Mouse (Mus musculus): ENCODE measurements around the gene Rasal3. TPM values are rescaled to one million over a fixed set of nuclear protein-coding genes. Genes with fewer than 3 reads are reported as not detected.
A peak's percentile ranks its signal among the peaks of the same experiment; 100 is the strongest.

Gene Rasal3
- polyA plus RNA-seq, 1 experiment from 2014 or later = 2.2 TPM

GRCm38 (mm10) chr17:32355031-32355430, 48.4 kb downstream of the Rasal3 start:
- Histone ChIP-seq H3K27ac (ENCODE audit: low read depth) (no peak overlapping the region), H3K27me3 (replicated peaks; ENCODE audit: control insufficient read depth, insufficient read depth, low read length) (no peaks in the 10 kb centered on the region), H3K9ac (ENCODE audit: low read length) (no peak overlapping the region), H3K9me3 (ENCODE audit: control insufficient read depth, low read length) (no peaks in the 10 kb centered on the region), H3K4me3 (ENCODE audit: low read depth, low read length) (no peak overlapping the region), H3K4me1 (replicated peaks; ENCODE audit: control insufficient read depth, insufficient read depth, low read length) (no peaks in the 10 kb centered on the region), H3K36me3 (ENCODE audit: control insufficient read depth, insufficient read depth, low read length) (peaks cover 70% of the 10 kb centered on the region), H3K4me2 (ENCODE audit: low read length) (no peak overlapping the region)
- WGBS = 91% methylated on average over 6 of the region's 6 CpGs
- DNase-seq (ENCODE audit: low spot score) (peak; percentile 45), ATAC-seq (replicated peaks; ENCODE audit: low FRiP score, low TSS enrichment, low read depth) (no peak)

GRCm38 (mm10) chr17:32354211-32354610, 49.2 kb downstream of the Rasal3 start:
- peaks cover 4% of the 10 kb centered on the region for H3K4me1 ChIP-seq (replicated peaks; ENCODE audit: control insufficient read depth, insufficient read depth, low read length)
- no peak overlapping the region for H3K4me2 ChIP-seq (ENCODE audit: low read length)
- 75% methylated on average over 5 of the region's 5 CpGs for WGBS
- DNase-seq (ENCODE audit: low spot score) (peak; percentile 45), ATAC-seq (replicated peaks; ENCODE audit: low FRiP score, low TSS enrichment, low read depth) (no peak)
- H3K4me3 ChIP-seq (ENCODE audit: low read depth, low read length) = no peak overlapping the region
- H3K27ac ChIP-seq (ENCODE audit: low read depth) = no peak overlapping the region
- no peaks in the 10 kb centered on the region for H3K9me3 ChIP-seq (ENCODE audit: control insufficient read depth, low read length)
- H3K27me3 ChIP-seq (replicated peaks; ENCODE audit: control insufficient read depth, insufficient read depth, low read length) = no peaks in the 10 kb centered on the region
- H3K36me3 ChIP-seq (ENCODE audit: control insufficient read depth, insufficient read depth, low read length) = peaks cover 62% of the 10 kb centered on the region
- no peak overlapping the region for H3K9ac ChIP-seq (ENCODE audit: low read length)

- Histone ChIP-seq H3K9ac (ENCODE audit: low read length) (no peak overlapping the region), H3K9me3 (ENCODE audit: control insufficient read depth, low read length) (no peaks in the 10 kb centered on the region), H3K27ac (ENCODE audit: low read depth) (no peak overlapping the region), H3K4me3 (ENCODE audit: low read depth, low read length) (no peak overlapping the region), H3K36me3 (ENCODE audit: control insufficient read depth, insufficient read depth, low read length) (peaks cover 57% of the 10 kb centered on the region), H3K4me2 (ENCODE audit: low read length) (no peak overlapping the region), H3K27me3 (replicated peaks; ENCODE audit: control insufficient read depth, insufficient read depth, low read length) (no peaks in the 10 kb centered on the region), H3K4me1 (replicated peaks; ENCODE audit: control insufficient read depth, insufficient read depth, low read length) (peaks cover 9% of the 10 kb centered on the region)
- peak; percentile 44 for DNase-seq (ENCODE audit: low spot score)
- no peak for ATAC-seq (replicated peaks; ENCODE audit: low FRiP score, low TSS enrichment, low read depth)
- WGBS = 87% methylated on average over 4 of the region's 4 CpGs
Observed at GRCm38 (mm10) chr17:32353696-32354095, 49.7 kb downstream of the Rasal3 start.

GRCm38 (mm10) chr17:32351726-32352125, 51.7 kb downstream of the Rasal3 start:
- Histone ChIP-seq H3K27me3 (replicated peaks; ENCODE audit: control insufficient read depth, insufficient read depth, low read length) (no peaks in the 10 kb centered on the region), H3K9ac (ENCODE audit: low read length) (no peak overlapping the region), H3K4me3 (ENCODE audit: low read depth, low read length) (no peak overlapping the region), H3K36me3 (ENCODE audit: control insufficient read depth, insufficient read depth, low read length) (peaks cover 37% of the 10 kb centered on the region), H3K4me1 (replicated peaks; ENCODE audit: control insufficient read depth, insufficient read depth, low read length) (peaks cover 10% of the 10 kb centered on the region), H3K9me3 (ENCODE audit: control insufficient read depth, low read length) (no peaks in the 10 kb centered on the region), H3K27ac (ENCODE audit: low read depth) (no peak overlapping the region), H3K4me2 (ENCODE audit: low read length) (no peak overlapping the region)
- DNase-seq (ENCODE audit: low spot score) = no peak
- ATAC-seq (replicated peaks; ENCODE audit: low FRiP score, low TSS enrichment, low read depth) = no peak

GRCm38 (mm10) chr17:32351269-32351668, 52.1 kb downstream of the Rasal3 start:
- 79% methylated on average over 3 of the region's 3 CpGs for WGBS
- H3K27me3 ChIP-seq (replicated peaks; ENCODE audit: control insufficient read depth, insufficient read depth, low read length) = no peaks in the 10 kb centered on the region
- peaks cover 10% of the 10 kb centered on the region for H3K4me1 ChIP-seq (replicated peaks; ENCODE audit: control insufficient read depth, insufficient read depth, low read length)
- peak overlapping the region; percentile 63 for H3K4me2 ChIP-seq (ENCODE audit: low read length)
- H3K4me3 ChIP-seq (ENCODE audit: low read depth, low read length) = peak overlapping the region; percentile 96
- ATAC-seq (replicated peaks; ENCODE audit: low FRiP score, low TSS enrichment, low read depth) = no peak
- DNase-seq (ENCODE audit: low spot score) = no peak
- no peak overlapping the region for H3K27ac ChIP-seq (ENCODE audit: low read depth)
- peaks cover 33% of the 10 kb centered on the region for H3K36me3 ChIP-seq (ENCODE audit: control insufficient read depth, insufficient read depth, low read length)
- no peaks in the 10 kb centered on the region for H3K9me3 ChIP-seq (ENCODE audit: control insufficient read depth, low read length)
- H3K9ac ChIP-seq (ENCODE audit: low read length) = no peak overlapping the region

- DNase-seq (ENCODE audit: low spot score) (peak; percentile 95), ATAC-seq (replicated peaks; ENCODE audit: low FRiP score, low TSS enrichment, low read depth) (peak; percentile 96)
- H3K4me3 ChIP-seq (ENCODE audit: low read depth, low read length) = peak within 1 kb of the TSS; percentile 96
- peak within 1 kb of the TSS; percentile 71 for H3K4me2 ChIP-seq (ENCODE audit: low read length)
- H3K27ac ChIP-seq (ENCODE audit: low read depth) = peak within 1 kb of the TSS; percentile 36; the same call in 1 of the 2 replicates
- peak within 1 kb of the TSS; percentile 68 for H3K9ac ChIP-seq (ENCODE audit: low read length)
- peaks cover 10% of the 10 kb centered on the region for H3K4me1 ChIP-seq (replicated peaks; ENCODE audit: control insufficient read depth, insufficient read depth, low read length)
- no peaks in the 10 kb centered on the region for H3K27me3 ChIP-seq (replicated peaks; ENCODE audit: control insufficient read depth, insufficient read depth, low read length)
- under 1% methylated on average over 37 of the region's 37 CpGs for WGBS
- H3K36me3 ChIP-seq (ENCODE audit: control insufficient read depth, insufficient read depth, low read length) = peaks cover 25% of the 10 kb centered on the region
- H3K9me3 ChIP-seq (ENCODE audit: control insufficient read depth, low read length) = no peaks in the 10 kb centered on the region
Observed at GRCm38 (mm10) chr17:32350382-32350983, 52.9 kb downstream of the Rasal3 start, which contains the start of gene Akap8l. Akap8l (minus strand) TSS chr17:32350607.

- Histone ChIP-seq H3K27me3 (replicated peaks; ENCODE audit: control insufficient read depth, insufficient read depth, low read length) (no peaks in the 10 kb centered on the region), H3K9ac (ENCODE audit: low read length) (peak overlapping the region; percentile 68), H3K4me1 (replicated peaks; ENCODE audit: control insufficient read depth, insufficient read depth, low read length) (peaks cover 10% of the 10 kb centered on the region), H3K36me3 (ENCODE audit: control insufficient read depth, insufficient read depth, low read length) (peaks cover 22% of the 10 kb centered on the region), H3K4me2 (ENCODE audit: low read length) (peak overlapping the region; percentile 71), H3K9me3 (ENCODE audit: control insufficient read depth, low read length) (no peaks in the 10 kb centered on the region), H3K27ac (ENCODE audit: low read depth) (peak overlapping the region; percentile 36; the same call in 1 of the 2 replicates), H3K4me3 (ENCODE audit: low read depth, low read length) (peak overlapping the region; percentile 96)
- 0% methylated on average over 24 of the region's 24 CpGs for WGBS
- ATAC-seq (replicated peaks; ENCODE audit: low FRiP score, low TSS enrichment, low read depth) = no peak; the same call in none of the 2 replicates
- no peak for DNase-seq (ENCODE audit: low spot score)
Observed at GRCm38 (mm10) chr17:32349851-32350381, 53.5 kb downstream of the Rasal3 start.

- peaks cover 10% of the 10 kb centered on the region for H3K4me1 ChIP-seq (replicated peaks; ENCODE audit: control insufficient read depth, insufficient read depth, low read length)
- H3K27ac ChIP-seq (ENCODE audit: low read depth) = no peak overlapping the region
- peaks cover 22% of the 10 kb centered on the region for H3K36me3 ChIP-seq (ENCODE audit: control insufficient read depth, insufficient read depth, low read length)
- no peaks in the 10 kb centered on the region for H3K9me3 ChIP-seq (ENCODE audit: control insufficient read depth, low read length)
- H3K4me3 ChIP-seq (ENCODE audit: low read depth, low read length) = peak overlapping the region; percentile 96
- no peaks in the 10 kb centered on the region for H3K27me3 ChIP-seq (replicated peaks; ENCODE audit: control insufficient read depth, insufficient read depth, low read length)
- no peak for ATAC-seq (replicated peaks; ENCODE audit: low FRiP score, low TSS enrichment, low read depth)
- H3K9ac ChIP-seq (ENCODE audit: low read length) = peak overlapping the region; percentile 68
- DNase-seq (ENCODE audit: low spot score) = peak; percentile 81
- 6% methylated on average over 4 of the region's 4 CpGs for WGBS
- H3K4me2 ChIP-seq (ENCODE audit: low read length) = peak overlapping the region; percentile 71
Observed at GRCm38 (mm10) chr17:32349037-32349732, 54.2 kb downstream of the Rasal3 start.

Measured in intestine, embryonic 14.5 days (tissue).